Comparison of ENCODE assay signal across 24 mouse cellular contexts in the genomic region with DNA sequence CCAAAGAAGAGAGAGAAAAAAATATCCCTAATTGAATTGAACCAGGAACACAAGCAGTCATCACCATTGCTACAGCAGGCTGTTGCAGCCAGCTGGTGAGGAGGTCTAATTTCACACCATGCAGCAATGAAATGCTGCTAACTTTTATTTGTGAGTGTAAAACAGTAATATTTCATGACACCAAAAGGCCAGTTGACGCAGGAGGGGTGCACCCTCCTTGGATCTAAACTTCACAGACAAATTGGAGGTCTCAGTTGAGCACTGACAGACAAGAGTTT.
DNase-seq lines count a peak whose midpoint lies in the region; ATAC-seq lines count a peak whose summit lies in the region.
"Had no signal": no experiment of that assay in that cellular context is flagged by ENCODE, and none has a peak within 500 bp of the region (broad histone marks: within the 10 kb centered on the region; RNA-seq: fewer than 3 reads in every experiment).

No protein-coding gene starts in this region.

- H3K4me2 ChIP-seq in hindbrain, embryonic 16.5 days (ENCODE audit: low read length) = no peak overlapping the region
- H3K4me2 ChIP-seq in hindbrain, embryonic 11.5 days (replicated peaks; ENCODE audit: low read depth, low read length) = no peak overlapping the region
- no peak overlapping the region for H3K4me2 ChIP-seq in midbrain, embryonic 11.5 days
- 0 out of 2 replicates have a peak overlapping the region, but pooled peaks have one; percentile 11 for H3K4me2 ChIP-seq in forebrain, embryonic 15.5 days (replicated peaks)
- H3K4me2 ChIP-seq: limb, embryonic 13.5 days; liver, embryonic 12.5 days; neural tube, embryonic 12.5 days had no signal

- H3K4me1 ChIP-seq in hindbrain, embryonic 16.5 days (ENCODE audit: control insufficient read depth, insufficient read depth, low read depth, low read length) = no peaks in the 10 kb centered on the region
- no peaks in the 10 kb centered on the region for H3K4me1 ChIP-seq in hindbrain, embryonic 11.5 days (replicated peaks; ENCODE audit: control insufficient read depth, insufficient read depth, low read length)
- H3K4me1 ChIP-seq in midbrain, embryonic 11.5 days (ENCODE audit: control insufficient read depth, insufficient read depth, low read length) = peaks cover 7% of the 10 kb centered on the region
- peaks cover 17% of the 10 kb centered on the region for H3K4me1 ChIP-seq in midbrain, embryonic 10.5 days
- H3K4me1 ChIP-seq in forebrain, embryonic 15.5 days = peaks cover 34% of the 10 kb centered on the region
- H3K4me1 ChIP-seq: liver, embryonic 12.5 days had no signal

- 61% methylated on average over 1 of the region's 1 CpGs for WGBS in hindbrain, embryonic 16.5 days
- 75% methylated on average over 1 of the region's 1 CpGs for WGBS in hindbrain, embryonic 11.5 days
- WGBS in midbrain, embryonic 11.5 days = 81% methylated on average over 1 of the region's 1 CpGs
- 89% methylated on average over 1 of the region's 1 CpGs for WGBS in midbrain, embryonic 10.5 days
- 30% methylated on average over 1 of the region's 1 CpGs for WGBS in forebrain, embryonic 15.5 days

- no peak overlapping the region for H3K27ac ChIP-seq in hindbrain, embryonic 16.5 days (ENCODE audit: low read depth, low read length)
- no peak overlapping the region for H3K27ac ChIP-seq in hindbrain, embryonic 11.5 days (ENCODE audit: low read depth, low read length)
- H3K27ac ChIP-seq in midbrain, embryonic 11.5 days (ENCODE audit: low read depth, low read length) = no peak overlapping the region
- H3K27ac ChIP-seq in midbrain, embryonic 10.5 days (replicated peaks) = no peak overlapping the region
- peak overlapping the region; percentile 70 for H3K27ac ChIP-seq in forebrain, embryonic 15.5 days (replicated peaks)
- H3K27ac ChIP-seq: limb, embryonic 13.5 days; liver, embryonic 12.5 days; neural tube, embryonic 12.5 days had no signal

- no peak for DNase-seq in hindbrain, embryonic 11.5 days (ENCODE audit: low spot score)
- DNase-seq in midbrain, embryonic 11.5 days (ENCODE audit: low spot score, missing footprints) = no peak
- DNase-seq in midbrain, embryonic 10.5 days (ENCODE audit: low spot score) = no peak
- DNase-seq in mesoderm, embryonic 11.5 days (ENCODE audit: low read depth, low spot score) = peak; percentile 15
- no peak for DNase-seq in adrenal gland, adult 18-20 months (ENCODE audit: low spot score in 2 of 2)
- DNase-seq: adrenal gland, adult 2 months; B cell, adult 2 months; cerebellum, adult 11 months; gastrocnemius, postnatal 36 days; kidney, adult 2 months; kidney, postnatal 36 days; lung, adult 18-20 months; lung, postnatal 10 days; right cerebral cortex, postnatal 25 days; spleen, adult 18-20 months had no signal

- H3K9ac ChIP-seq in hindbrain, embryonic 16.5 days (ENCODE audit: low read depth, low read length) = no peak overlapping the region
- H3K9ac ChIP-seq in hindbrain, embryonic 11.5 days (ENCODE audit: low read depth, low read length) = no peak overlapping the region
- no peak overlapping the region for H3K9ac ChIP-seq in midbrain, embryonic 11.5 days (ENCODE audit: low read length)
- no peak overlapping the region for H3K9ac ChIP-seq in forebrain, embryonic 15.5 days (replicated peaks)
- H3K9ac ChIP-seq: limb, embryonic 13.5 days; liver, embryonic 12.5 days; neural tube, embryonic 12.5 days had no signal

- ATAC-seq in hindbrain, embryonic 16.5 days = peak; percentile 55; the same call in 1 of the 2 replicates
- ATAC-seq in hindbrain, embryonic 11.5 days (ENCODE audit: low FRiP score) = no peak
- ATAC-seq in midbrain, embryonic 11.5 days (ENCODE audit: low FRiP score) = 0 out of 2 replicates have a peak, but pooled peaks have one; percentile 7
- ATAC-seq in forebrain, embryonic 15.5 days (replicated peaks) = peak; percentile 55; the same call in 1 of the 2 replicates
- ATAC-seq in inflammation-experienced regulatory T-cells, adult 6 months = no peak
- ATAC-seq: liver, embryonic 12.5 days; Patski had no signal

- H3K4me3 ChIP-seq in hindbrain, embryonic 16.5 days (ENCODE audit: low read length) = no peak overlapping the region
- H3K4me3 ChIP-seq in hindbrain, embryonic 11.5 days (ENCODE audit: low read depth, low read length) = no peak overlapping the region
- H3K4me3 ChIP-seq in midbrain, embryonic 11.5 days (ENCODE audit: low read depth, low read length) = no peak overlapping the region
- no peak overlapping the region for H3K4me3 ChIP-seq in midbrain, embryonic 10.5 days
- H3K4me3 ChIP-seq in forebrain, embryonic 15.5 days = no peak overlapping the region
- H3K4me3 ChIP-seq: limb, embryonic 13.5 days; liver, embryonic 12.5 days; neural tube, embryonic 12.5 days had no signal

- no peaks in the 10 kb centered on the region for H3K9me3 ChIP-seq in hindbrain, embryonic 16.5 days (ENCODE audit: control insufficient read depth, low read length)
- no peaks in the 10 kb centered on the region for H3K9me3 ChIP-seq in hindbrain, embryonic 11.5 days (ENCODE audit: control insufficient read depth, low read length)
- no peaks in the 10 kb centered on the region for H3K9me3 ChIP-seq in midbrain, embryonic 11.5 days (ENCODE audit: control insufficient read depth, low read length)
- H3K9me3 ChIP-seq in midbrain, embryonic 10.5 days (replicated peaks) = no peaks in the 10 kb centered on the region
- H3K9me3 ChIP-seq in forebrain, embryonic 15.5 days = no peaks in the 10 kb centered on the region
- H3K9me3 ChIP-seq: G1E; limb, embryonic 13.5 days; liver, embryonic 12.5 days; neural tube, embryonic 12.5 days had no signal

- no peaks in the 10 kb centered on the region for H3K36me3 ChIP-seq in hindbrain, embryonic 16.5 days (ENCODE audit: control insufficient read depth, insufficient read depth, low read length)
- no peaks in the 10 kb centered on the region for H3K36me3 ChIP-seq in hindbrain, embryonic 11.5 days (ENCODE audit: control insufficient read depth, insufficient read depth, low read length)
- H3K36me3 ChIP-seq in midbrain, embryonic 11.5 days (ENCODE audit: control insufficient read depth, insufficient read depth, low read length) = no peaks in the 10 kb centered on the region
- H3K36me3 ChIP-seq in midbrain, embryonic 10.5 days = no peaks in the 10 kb centered on the region
- no peaks in the 10 kb centered on the region for H3K36me3 ChIP-seq in forebrain, embryonic 15.5 days
- H3K36me3 ChIP-seq: G1E; limb, embryonic 13.5 days; liver, embryonic 12.5 days; neural tube, embryonic 12.5 days had no signal

- no peaks in the 10 kb centered on the region for H3K27me3 ChIP-seq in hindbrain, embryonic 16.5 days (replicated peaks; ENCODE audit: control insufficient read depth, insufficient read depth, low read length)
- no peaks in the 10 kb centered on the region for H3K27me3 ChIP-seq in hindbrain, embryonic 11.5 days (ENCODE audit: control insufficient read depth, insufficient read depth, low read length)
- H3K27me3 ChIP-seq in midbrain, embryonic 11.5 days (ENCODE audit: control insufficient read depth, insufficient read depth, low read length) = no peaks in the 10 kb centered on the region
- no peaks in the 10 kb centered on the region for H3K27me3 ChIP-seq in midbrain, embryonic 10.5 days (ENCODE audit: low read depth, poor library complexity, severe bottlenecking)
- H3K27me3 ChIP-seq in forebrain, embryonic 15.5 days = peaks cover 6% of the 10 kb centered on the region; the same call in 1 of the 2 replicates
- H3K27me3 ChIP-seq: CH12.LX; limb, embryonic 13.5 days; liver, embryonic 12.5 days; neural tube, embryonic 12.5 days; Patski had no signal

Comparison
In these comparisons a context has a peak if more than half of its experiments do, and no peak if none do; other contexts are left out.
1. ATAC-seq: peak in hindbrain, embryonic 16.5 days (single experiment), midbrain, embryonic 11.5 days (single experiment) and forebrain, embryonic 15.5 days (single experiment); none in hindbrain, embryonic 11.5 days (single experiment) and inflammation-experienced regulatory T-cells, adult 6 months (single experiment).